Mouse (Mus musculus) ES-Bruce4 (cell line): ENCODE measurements around the gene Doxl2. TPM values are rescaled to one million over a fixed set of nuclear protein-coding genes. Genes with fewer than 3 reads are reported as not detected.

Source experiments
- H3K27ac ChIP-seq: 2 replicates; pipeline ENCODE4 v1.5.1; 2012; ENCODE audit warnings: low read length, inconsistent platforms; ENCODE audit not compliant: insufficient read depth
- H3K27me3 ChIP-seq: 2 replicates; pipeline ENCODE4 v1.6.1; 2012; ENCODE audit warnings: mild to moderate bottlenecking, low read length, inconsistent platforms; ENCODE audit not compliant: control insufficient read depth, poor library complexity, insufficient read depth, severe bottlenecking
- H3K36me3 ChIP-seq: 2 replicates; pipeline ENCODE4 v1.6.1; 2012; ENCODE audit warnings: inconsistent platforms, mild to moderate bottlenecking, low read length, moderate library complexity; ENCODE audit not compliant: control insufficient read depth, poor library complexity, insufficient read depth, severe bottlenecking
- H3K4me1 ChIP-seq: one replicate; pipeline ENCODE4 v1.8.1; 2011; ENCODE audit warnings: low read length; ENCODE audit not compliant: control insufficient read depth, insufficient read depth
- H3K4me3 ChIP-seq: 2 replicates; pipeline ENCODE4 v1.5.1; 2011; ENCODE audit warnings: low read depth, mild to moderate bottlenecking, low read length
- H3K9ac ChIP-seq: 2 replicates; pipeline ENCODE4 v1.6.1; 2012; ENCODE audit warnings: low read depth, mild to moderate bottlenecking, inconsistent platforms; ENCODE audit not compliant: poor library complexity, severe bottlenecking
- H3K9me3 ChIP-seq: replicated peaks from 2 replicates; pipeline ENCODE4 v1.6.1; 2012; ENCODE audit warnings: mild to moderate bottlenecking, low read length, inconsistent platforms; ENCODE audit not compliant: control insufficient read depth, poor library complexity, insufficient read depth, severe bottlenecking
- CTCF ChIP-seq: IDR thresholded peaks from one replicate; pipeline ENCODE4 v1.8.1; 2011; ENCODE audit warnings: low read depth, low read length
- EP300 ChIP-seq: IDR thresholded peaks from 2 replicates; pipeline ENCODE4 v1.6.1; 2011; ENCODE audit warnings: low read depth, low read length; ENCODE audit not compliant: insufficient read depth
- POLR2A ChIP-seq: IDR thresholded peaks from one replicate; pipeline ENCODE4 v1.8.1; 2011; ENCODE audit warnings: low read length; ENCODE audit not compliant: insufficient read depth
- polyA plus RNA-seq: library from polyadenylated mRNA; stranded (reverse); fragments of >200 nt; gene quantifications from 2 replicates; pipeline ENCODE4 v1.2.4, GENCODE M21; 2011; ENCODE audit warnings: low read depth; ENCODE audit not compliant: missing spikeins, insufficient read depth, insufficient read length

Gene Doxl2
- polyA plus RNA-seq, 1 experiment: not detected

DNA sequence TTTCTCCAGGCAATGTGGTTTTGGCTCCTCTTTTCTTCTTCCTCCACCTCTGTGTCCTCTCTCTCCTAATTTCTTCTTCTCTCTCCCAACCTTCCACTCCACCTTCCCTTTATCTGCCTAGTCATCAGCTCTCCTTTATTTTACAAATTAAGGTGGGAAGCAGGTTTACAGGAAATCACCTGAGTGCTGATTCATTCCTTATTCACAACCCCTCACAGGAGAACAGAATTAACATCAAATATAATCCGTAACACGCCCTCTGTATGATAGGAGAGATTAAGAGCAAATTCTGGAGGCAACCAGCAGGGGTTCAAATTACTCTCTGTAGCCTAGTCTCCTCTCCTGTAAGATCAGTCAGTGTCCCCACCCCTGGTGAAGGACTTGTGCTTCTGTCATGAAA is 47.6 kb downstream of the Doxl2 start:
- TF ChIP-seq EP300 (no peak), POLR2A (no peak), CTCF (no peak)
- H3K27ac ChIP-seq: peak overlapping the region; percentile 62; the same call in 1 of the 2 replicates
- no peaks in the 10 kb centered on the region for H3K9me3 ChIP-seq
- no peak overlapping the region for H3K9ac ChIP-seq
- no peaks in the 10 kb centered on the region for H3K36me3 ChIP-seq
- H3K4me3 ChIP-seq: no peak overlapping the region
- H3K4me1 ChIP-seq: peaks cover 5% of the 10 kb centered on the region
- no peaks in the 10 kb centered on the region for H3K27me3 ChIP-seq

DNA sequence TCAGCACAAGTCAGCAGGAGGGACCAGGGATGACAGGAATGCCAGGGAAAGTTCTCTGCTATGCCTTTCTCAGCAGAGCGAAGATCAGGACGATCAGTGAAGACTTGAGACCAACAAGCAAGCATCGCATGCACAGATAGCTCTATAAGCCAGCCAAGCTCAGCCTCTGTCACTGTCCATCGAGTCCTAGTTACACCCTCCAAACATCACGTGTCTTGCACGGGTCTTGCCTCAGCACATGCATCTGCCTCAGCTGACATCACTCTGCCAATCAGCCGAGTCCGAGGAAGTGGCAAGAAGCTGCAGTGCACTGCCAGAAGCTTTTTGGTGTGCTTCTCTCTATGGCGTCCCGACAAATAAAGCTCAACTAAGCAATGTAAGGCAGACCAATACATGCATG is 48.6 kb downstream of the Doxl2 start:
- H3K4me1 ChIP-seq: peaks cover 5% of the 10 kb centered on the region
- H3K9ac ChIP-seq: no peak overlapping the region
- TF ChIP-seq POLR2A: no peak
- no peak for TF ChIP-seq EP300
- no peak for TF ChIP-seq CTCF
- H3K36me3 ChIP-seq: no peaks in the 10 kb centered on the region
- H3K4me3 ChIP-seq: no peak overlapping the region
- no peaks in the 10 kb centered on the region for H3K27me3 ChIP-seq
- no peak overlapping the region for H3K27ac ChIP-seq
- no peaks in the 10 kb centered on the region for H3K9me3 ChIP-seq

DNA sequence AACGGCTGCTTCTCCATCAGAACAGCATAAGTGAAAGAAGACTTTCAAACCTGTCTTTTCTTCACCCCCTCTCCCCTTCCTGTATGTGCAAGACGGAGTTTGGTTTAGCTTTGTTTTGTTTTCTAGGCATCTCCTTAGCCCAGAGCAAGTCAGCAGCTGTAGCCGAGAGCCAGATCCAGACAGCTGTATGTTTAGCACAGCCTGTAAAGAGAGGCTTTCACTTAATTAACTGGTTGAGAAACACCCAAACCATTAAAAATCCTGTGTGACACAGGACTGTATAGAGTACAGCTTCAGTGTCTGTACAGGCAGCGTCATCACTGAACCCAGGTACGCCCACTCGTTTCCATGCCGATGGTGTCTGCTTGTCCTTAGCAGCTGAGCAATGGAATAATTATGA is 50.5 kb downstream of the Doxl2 start:
- no peaks in the 10 kb centered on the region for H3K36me3 ChIP-seq
- TF ChIP-seq POLR2A (no peak), CTCF (no peak), EP300 (no peak)
- H3K4me1 ChIP-seq: peaks cover 5% of the 10 kb centered on the region

DNA sequence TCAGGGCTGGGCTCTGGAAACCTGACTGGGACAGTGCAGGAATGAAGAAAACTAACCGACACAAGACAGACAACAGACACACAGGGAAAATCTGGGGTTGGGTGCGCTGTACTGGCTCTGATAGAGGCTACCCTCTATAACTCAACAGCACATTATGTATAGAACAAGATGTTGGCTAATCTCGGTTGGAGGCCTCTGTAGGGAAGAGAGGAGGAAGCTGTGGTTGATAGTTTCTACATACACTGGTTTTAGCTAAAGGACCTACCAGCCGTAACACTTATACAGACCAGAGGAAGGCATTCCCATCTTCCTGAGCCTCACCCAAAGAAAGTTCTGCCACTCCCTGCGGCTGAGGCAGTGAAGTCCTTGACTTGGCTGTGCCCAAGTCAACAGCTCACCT is 51.7 kb downstream of the Doxl2 start:
- no peaks in the 10 kb centered on the region for H3K27me3 ChIP-seq
- H3K9ac ChIP-seq: no peak overlapping the region
- TF ChIP-seq EP300 (no peak), CTCF (no peak), POLR2A (no peak)
- no peak overlapping the region for H3K4me3 ChIP-seq
- H3K27ac ChIP-seq: no peak overlapping the region
- H3K36me3 ChIP-seq: no peaks in the 10 kb centered on the region
- H3K4me1 ChIP-seq: peaks cover 5% of the 10 kb centered on the region
- H3K9me3 ChIP-seq: no peaks in the 10 kb centered on the region

More for the DNA sequence above, 50.5 kb downstream of the Doxl2 start:
- H3K27me3 ChIP-seq: no peaks in the 10 kb centered on the region
- H3K9ac ChIP-seq: no peak overlapping the region
- no peak overlapping the region for H3K4me3 ChIP-seq
- no peak overlapping the region for H3K27ac ChIP-seq
- H3K9me3 ChIP-seq: no peaks in the 10 kb centered on the region

DNA sequence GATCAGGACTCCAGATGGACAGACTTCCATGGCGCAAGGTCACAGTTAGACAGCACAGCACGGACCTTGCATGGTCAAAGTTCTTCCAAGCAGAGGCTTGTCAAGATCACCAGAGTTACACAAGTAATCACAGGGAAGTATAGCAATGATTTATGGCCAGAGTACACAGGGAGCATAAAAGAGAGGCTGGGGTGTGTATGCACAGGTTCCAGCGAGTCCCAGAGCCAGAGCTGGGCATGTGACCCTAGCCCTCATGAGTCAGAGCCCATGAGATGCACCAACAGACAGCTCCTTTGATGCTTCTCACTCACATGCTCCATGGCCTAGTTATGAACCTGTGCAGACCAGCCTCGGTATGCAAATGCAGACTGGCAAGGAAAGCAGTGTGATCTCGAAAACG is 53.3 kb downstream of the Doxl2 start:
- Histone ChIP-seq H3K27me3 (no peaks in the 10 kb centered on the region), H3K4me1 (peaks cover 2% of the 10 kb centered on the region), H3K36me3 (no peaks in the 10 kb centered on the region), H3K27ac (no peak overlapping the region), H3K9me3 (no peaks in the 10 kb centered on the region), H3K4me3 (no peak overlapping the region), H3K9ac (no peak overlapping the region)
- TF ChIP-seq EP300 (no peak), CTCF (no peak), POLR2A (no peak)

Other genes starting within 250 kb of the Doxl2 start
- not detected in 2 replicates for gene Gimap1, start 235.9 kb upstream of the Doxl2 start, polyA plus RNA-seq
- not detected in 2 replicates for gene Gimap5, start 228.8 kb upstream of the Doxl2 start, polyA plus RNA-seq
- not detected in 2 replicates for gene Gimap3, start 204.1 kb upstream of the Doxl2 start, polyA plus RNA-seq
- 13.5 and 15.5 TPM in 2 replicates for gene Tmem176a, start 134.0 kb upstream of the Doxl2 start, polyA plus RNA-seq
- gene Tmem176b, start 133.5 kb upstream of the Doxl2 start, polyA plus RNA-seq: 7.1 and 7.2 TPM in 2 replicates
- gene Aoc1, start 102.1 kb upstream of the Doxl2 start, polyA plus RNA-seq: 0.24 and 0.30 TPM in 2 replicates
- gene 1600015I10Rik, start 45.1 kb upstream of the Doxl2 start, polyA plus RNA-seq: not detected in 2 replicates
- not detected in 2 replicates for gene Svs1, start 11.9 kb downstream of the Doxl2 start, polyA plus RNA-seq
- gene Gpnmb, start 61.6 kb downstream of the Doxl2 start, polyA plus RNA-seq: 2.5 and 2.7 TPM in 2 replicates
- gene Malsu1, start 98.8 kb downstream of the Doxl2 start, polyA plus RNA-seq: 26.8 and 37.2 TPM in 2 replicates
- 78.2 and 85.8 TPM in 2 replicates for gene Igf2bp3, start 240.0 kb downstream of the Doxl2 start, polyA plus RNA-seq